Mouse (Mus musculus): ENCODE data around the gene 4930556J24Rik. TPM values are rescaled to one million over a fixed set of nuclear protein-coding genes. Genes with fewer than 3 reads are reported as not detected.
A peak's percentile ranks its signal among the peaks of the same experiment; 100 is the strongest.

Gene 4930556J24Rik
- polyA plus RNA-seq, 1 experiment, result not detected

DNA sequence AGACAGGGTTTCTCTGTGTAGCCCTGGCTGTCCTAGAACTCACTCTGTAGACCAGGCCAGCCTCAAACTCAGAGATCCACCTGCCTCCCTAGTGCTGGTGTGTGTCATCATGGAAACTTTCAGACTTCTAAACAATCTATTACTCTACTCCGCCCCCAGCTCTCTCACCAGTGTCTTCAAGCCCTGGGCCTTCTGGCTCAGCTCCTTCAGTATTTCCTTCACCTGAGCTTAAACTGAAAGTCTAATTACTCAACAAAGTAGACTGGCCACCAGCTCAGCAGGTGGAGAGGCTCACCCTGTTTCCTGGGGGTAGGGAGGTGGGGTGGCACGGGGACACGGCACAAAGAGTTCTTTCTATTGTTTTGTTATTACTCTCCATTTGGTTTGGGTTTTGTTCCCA is 74.1 kb downstream of the 4930556J24Rik start:
- DNase-seq (ENCODE audit: low read depth), result no peak
- TF ChIP-seq CTCF (IDR thresholded peaks at IDR 0.05; ENCODE audit: borderline replicate concordance, extremely low read depth, insufficient read depth, insufficient read length) (no peak), POLR2A (IDR thresholded peaks at IDR 0.05; ENCODE audit: borderline replicate concordance, extremely low read depth, insufficient read depth, insufficient read length, poor library complexity, severe bottlenecking) (no peak)

DNA sequence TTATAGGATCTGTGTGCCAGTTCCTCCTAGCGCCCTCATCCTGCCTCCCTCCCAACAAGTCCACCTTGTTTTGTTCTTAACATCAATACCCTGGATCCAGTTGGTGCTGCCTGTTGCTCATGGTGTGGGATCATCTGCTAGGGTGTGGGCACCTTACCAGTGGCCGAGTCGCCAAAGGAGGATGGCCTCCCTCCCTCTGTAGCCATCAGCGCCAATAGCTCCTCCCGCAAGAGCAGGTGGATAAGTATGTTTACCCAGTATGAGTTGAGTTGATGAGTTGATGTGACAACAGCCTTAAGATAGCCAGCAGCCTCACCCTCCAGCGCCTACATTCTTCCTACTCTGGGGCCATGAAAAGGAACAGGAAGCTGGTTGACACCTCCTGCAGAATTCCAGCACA is 76.3 kb downstream of the 4930556J24Rik start:
- no peak for TF ChIP-seq POLR2A (IDR thresholded peaks at IDR 0.05; ENCODE audit: borderline replicate concordance, extremely low read depth, insufficient read depth, insufficient read length, poor library complexity, severe bottlenecking)
- TF ChIP-seq CTCF (IDR thresholded peaks at IDR 0.05; ENCODE audit: borderline replicate concordance, extremely low read depth, insufficient read depth, insufficient read length), result no peak
- DNase-seq (ENCODE audit: low read depth), result no peak

DNA sequence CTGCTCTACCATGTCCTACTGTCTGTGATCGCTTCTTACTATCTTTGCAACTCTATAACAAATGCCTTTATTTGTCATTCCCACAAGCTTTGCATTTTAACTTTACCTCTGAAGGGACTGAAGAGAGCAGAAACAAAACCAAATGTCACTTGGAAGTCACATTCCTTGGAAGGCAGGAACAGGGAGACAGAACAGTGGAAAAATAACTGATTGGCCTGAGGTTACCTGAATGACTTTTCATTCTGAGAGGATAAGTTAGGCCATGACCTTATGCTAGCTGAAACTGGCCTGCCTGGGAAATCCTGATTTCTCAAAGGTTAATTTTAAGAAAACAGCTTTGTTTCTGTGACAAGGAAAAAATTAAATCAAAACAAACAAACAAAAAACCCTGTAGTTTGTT is 80.6 kb downstream of the 4930556J24Rik start:
- DNase-seq (ENCODE audit: low read depth), result no peak
- TF ChIP-seq CTCF (IDR thresholded peaks at IDR 0.05; ENCODE audit: borderline replicate concordance, extremely low read depth, insufficient read depth, insufficient read length) (no peak), POLR2A (IDR thresholded peaks at IDR 0.05; ENCODE audit: borderline replicate concordance, extremely low read depth, insufficient read depth, insufficient read length, poor library complexity, severe bottlenecking) (no peak)

DNA sequence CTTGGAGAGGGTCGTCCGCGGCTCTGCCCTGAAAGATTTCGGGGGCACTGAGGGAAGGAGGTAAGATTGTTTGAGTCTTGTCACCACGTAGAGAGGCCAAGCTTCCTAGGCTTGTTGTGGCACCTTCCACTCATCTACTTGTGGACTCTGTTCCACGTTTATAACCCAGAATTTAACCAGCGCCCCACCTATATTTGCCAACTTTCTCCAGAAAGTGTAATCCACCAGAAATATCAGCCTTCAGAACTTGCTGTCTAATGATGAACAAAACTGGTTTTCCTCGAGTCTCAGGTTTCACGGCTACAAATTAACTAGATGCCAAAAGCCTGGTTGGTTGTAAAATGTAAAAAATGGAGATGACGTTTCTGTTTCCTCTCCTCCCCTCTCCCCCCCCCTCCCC is 81.1 kb downstream of the 4930556J24Rik start:
- DNase-seq (ENCODE audit: low read depth), result no peak
- TF ChIP-seq CTCF (IDR thresholded peaks at IDR 0.05; ENCODE audit: borderline replicate concordance, extremely low read depth, insufficient read depth, insufficient read length) (no peak), POLR2A (IDR thresholded peaks at IDR 0.05; ENCODE audit: borderline replicate concordance, extremely low read depth, insufficient read depth, insufficient read length, poor library complexity, severe bottlenecking) (no peak)

DNA sequence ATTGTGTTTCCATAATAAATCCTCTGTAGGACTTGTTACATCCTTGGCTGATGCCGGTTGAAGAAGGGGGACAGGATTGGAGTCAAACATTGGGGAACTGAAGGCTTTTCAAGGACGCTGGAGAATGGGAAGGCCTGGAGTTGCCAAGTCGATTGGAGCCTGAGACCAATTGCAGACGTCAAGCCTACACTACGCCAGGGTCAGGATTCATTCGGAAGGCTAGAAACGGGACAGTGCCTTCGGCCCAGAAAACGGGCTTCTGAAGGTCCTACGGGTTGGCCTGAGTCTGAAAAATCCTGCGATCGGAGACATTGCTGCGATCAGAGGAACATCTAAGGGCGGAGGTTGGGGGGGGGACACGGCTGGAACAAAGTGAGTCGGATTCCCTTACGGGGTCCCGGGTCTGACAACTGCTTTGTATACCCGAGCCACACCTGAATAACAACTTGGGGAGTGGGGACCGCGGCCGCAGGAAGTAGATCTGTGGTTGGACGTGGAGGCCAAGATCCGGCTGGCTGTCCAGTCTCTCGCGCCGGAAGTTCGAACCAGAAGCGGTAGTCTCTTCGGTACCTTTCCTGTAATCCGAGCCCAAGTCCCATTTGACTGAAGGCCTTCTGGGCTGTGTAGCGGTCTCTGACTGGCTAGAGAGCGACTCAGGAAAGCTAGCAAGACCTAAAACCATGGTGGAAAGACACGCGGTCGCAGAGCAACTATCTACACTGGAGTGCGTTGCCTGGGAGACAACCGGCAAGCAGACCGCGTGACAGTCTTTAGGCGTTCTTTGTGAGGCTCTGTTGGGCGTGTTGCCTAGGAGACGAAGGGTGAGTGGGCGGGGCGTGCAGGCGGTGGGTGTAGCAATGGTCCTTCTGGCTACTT is 81.9 kb downstream of the 4930556J24Rik start, which contains the start of the genes 4921536K21Rik and Dusp18:
Gene 4921536K21Rik, minus strand, starts transcription at position 693 of the 876 bp plus-strand sequence.
Gene Dusp18, plus strand, starts transcription at position 835 of the 876 bp plus-strand sequence.
- DNase-seq (ENCODE audit: low read depth), result peak; percentile 98
- TF ChIP-seq CTCF (IDR thresholded peaks at IDR 0.05; ENCODE audit: borderline replicate concordance, extremely low read depth, insufficient read depth, insufficient read length) (no peak), POLR2A (IDR thresholded peaks at IDR 0.05; ENCODE audit: borderline replicate concordance, extremely low read depth, insufficient read depth, insufficient read length, poor library complexity, severe bottlenecking) (no peak; the same call in 1 of the 2 replicates)

DNA sequence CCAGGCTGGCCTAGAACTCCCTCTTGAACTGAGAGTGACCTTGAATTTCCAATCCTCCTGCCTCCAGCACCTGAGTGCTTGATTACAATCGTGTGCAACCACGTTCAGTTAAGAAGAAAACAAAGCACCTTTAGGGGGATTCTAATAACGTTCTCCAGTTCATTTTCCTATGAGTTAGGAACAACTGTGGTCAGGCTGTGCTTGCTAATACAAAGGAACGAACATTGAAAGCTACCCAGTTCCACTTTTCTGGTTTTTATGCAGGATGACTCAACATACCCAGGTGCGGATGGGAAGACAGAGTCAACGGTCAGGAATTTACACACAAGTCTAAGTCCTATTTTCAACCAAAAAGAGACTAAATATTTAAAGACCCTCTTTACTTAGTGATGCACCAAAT is 82.6 kb downstream of the 4930556J24Rik start:
- no peak for DNase-seq (ENCODE audit: low read depth)
- no peak for TF ChIP-seq POLR2A (IDR thresholded peaks at IDR 0.05; ENCODE audit: borderline replicate concordance, extremely low read depth, insufficient read depth, insufficient read length, poor library complexity, severe bottlenecking)

Other genes with a start within 250 kb of the 4930556J24Rik start
- 18.4 and 26.2 TPM in 2 replicates for gene Osbp2, start 112.9 kb downstream of the 4930556J24Rik start, polyA plus RNA-seq (2012; rRNA removed)
- gene 4921536K21Rik, start 81.7 kb downstream of the 4930556J24Rik start, polyA plus RNA-seq (2012; rRNA removed), result 0.67 and 1.0 TPM in 2 replicates
- 17.6 and 26.4 TPM in 2 replicates for gene Dusp18, start 81.5 kb downstream of the 4930556J24Rik start, polyA plus RNA-seq (2012; rRNA removed)
- gene Slc35e4, start 62.1 kb downstream of the 4930556J24Rik start, polyA plus RNA-seq (2012; rRNA removed), result 13.2 and 13.5 TPM in 2 replicates
- 21.2 and 27.4 TPM in 2 replicates for gene Tcn2, start 44.6 kb downstream of the 4930556J24Rik start, polyA plus RNA-seq (2012; rRNA removed)
- 57.9 and 58.0 TPM in 2 replicates for gene Pes1, start 12.8 kb downstream of the 4930556J24Rik start, polyA plus RNA-seq (2012; rRNA removed)
- gene Gal3st1, start 6.9 kb upstream of the 4930556J24Rik start, polyA plus RNA-seq (2012; rRNA removed), result 3.2 and 5.3 TPM in 2 replicates
- 0.05 TPM in 1 of 2 replicates, not detected in the other for gene Sec14l4, start 54.7 kb upstream of the 4930556J24Rik start, polyA plus RNA-seq (2012; rRNA removed)
- 0.23 and 0.29 TPM in 2 replicates for gene Sec14l3, start 88.1 kb upstream of the 4930556J24Rik start, polyA plus RNA-seq (2012; rRNA removed)
- gene Mtfp1, start 118.7 kb upstream of the 4930556J24Rik start, polyA plus RNA-seq (2012; rRNA removed), result 5.7 and 5.9 TPM in 2 replicates
- gene Sec14l2, start 146.6 kb upstream of the 4930556J24Rik start, polyA plus RNA-seq (2012; rRNA removed), result 4.1 and 5.9 TPM in 2 replicates
- 60.4 and 66.1 TPM in 2 replicates for gene Rnf215, start 158.4 kb upstream of the 4930556J24Rik start, polyA plus RNA-seq (2012; rRNA removed)
- gene Ccdc157, start 183.5 kb upstream of the 4930556J24Rik start, polyA plus RNA-seq (2012; rRNA removed), result 13.2 and 15.1 TPM in 2 replicates
- gene Sf3a1, start 183.6 kb upstream of the 4930556J24Rik start, polyA plus RNA-seq (2012; rRNA removed), result 70.4 and 84.0 TPM in 2 replicates
- gene Tbc1d10a, start 210.0 kb upstream of the 4930556J24Rik start, polyA plus RNA-seq (2012; rRNA removed), result 41.6 and 54.6 TPM in 2 replicates
- 1.9 and 2.7 TPM in 2 replicates for gene Castor1, start 241.4 kb upstream of the 4930556J24Rik start, polyA plus RNA-seq (2012; rRNA removed)

All from brain, embryonic 14.5 days (tissue).